Mouse (Mus musculus): ENCODE measurements around the gene Larp6. TPM values are rescaled to one million over a fixed set of nuclear protein-coding genes. Genes with fewer than 3 reads are reported as not detected.
A peak's percentile ranks its signal among the peaks of the same experiment; 100 is the strongest.

Gene Larp6
- polyA plus RNA-seq, 1 experiment: not detected

DNA sequence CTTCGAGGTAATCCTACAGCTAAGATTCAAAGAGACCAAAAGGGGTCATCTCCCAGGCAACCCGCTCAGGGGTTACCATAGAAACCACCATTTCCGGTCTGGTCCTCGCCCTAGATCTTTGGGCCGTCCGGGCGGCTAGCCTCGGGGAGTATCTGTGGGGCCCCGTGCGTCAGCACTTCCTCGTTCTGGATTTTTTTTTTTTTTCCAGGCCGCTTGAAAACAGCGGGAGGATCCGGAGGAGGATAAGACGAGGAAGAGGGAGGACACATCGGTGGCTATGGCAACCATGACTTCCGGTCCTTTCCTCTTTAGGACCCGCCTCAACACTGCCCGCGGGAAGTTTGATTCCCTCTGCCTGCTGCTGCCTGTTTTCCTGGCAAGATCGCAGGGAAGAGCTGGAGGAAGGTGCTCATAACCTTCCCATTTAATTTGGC is 24.9 kb upstream of the Larp6 start, which contains the start of gene Lrrc49:
Lrrc49 (minus strand) TSS at position 268 of the 434 bp plus-strand sequence.
- H3K36me3 ChIP-seq (ENCODE audit: control insufficient read depth, insufficient read depth, low read length, poor library complexity, severe bottlenecking): no peaks in the 10 kb centered on the region
- H3K4me3 ChIP-seq (ENCODE audit: low read depth, low read length): peak within 1 kb of the TSS; percentile 84
- no peaks in the 10 kb centered on the region for H3K4me1 ChIP-seq (ENCODE audit: control insufficient read depth, insufficient read depth, low read length)
- no peak within 1 kb of the TSS; the same call in 1 of the 2 replicates for H3K27ac ChIP-seq (ENCODE audit: insufficient read depth, low read length)
- peak within 1 kb of the TSS; percentile 59 for H3K9ac ChIP-seq (ENCODE audit: low read depth, poor library complexity, severe bottlenecking)
- TF ChIP-seq POLR2A (IDR thresholded peaks at IDR 0.05; ENCODE audit: insufficient read depth, low read length): no peak
- no peak for TF ChIP-seq EP300 (IDR thresholded peaks at IDR 0.05; ENCODE audit: insufficient read depth, low read depth, low read length)
- TF ChIP-seq CTCF (IDR thresholded peaks at IDR 0.05; ENCODE audit: low read depth, low read length): no peak
- no peaks in the 10 kb centered on the region for H3K9me3 ChIP-seq (replicated peaks; ENCODE audit: control insufficient read depth, insufficient read depth, low read length, poor library complexity, severe bottlenecking)
- H3K27me3 ChIP-seq (ENCODE audit: control insufficient read depth, insufficient read depth, low read length, poor library complexity, severe bottlenecking): no peaks in the 10 kb centered on the region

DNA sequence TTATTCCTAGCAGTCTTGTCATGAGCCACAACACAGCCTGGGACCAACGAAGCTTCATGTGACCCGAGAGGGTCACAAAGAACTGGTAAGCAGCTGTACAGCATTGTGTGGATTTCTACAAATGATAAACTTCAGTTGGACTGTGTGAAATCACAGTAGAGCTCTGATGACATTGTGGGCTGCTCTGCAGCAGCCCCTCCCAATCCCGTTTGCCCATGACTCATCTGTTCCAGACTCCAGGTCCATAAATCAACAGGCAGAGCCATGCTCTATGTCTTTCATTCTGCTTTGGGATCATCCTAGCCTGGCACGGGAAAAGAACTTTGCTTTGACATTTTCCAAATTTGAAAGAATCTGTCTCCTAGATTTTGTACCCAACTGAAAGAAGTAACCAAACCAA is 20.2 kb upstream of the Larp6 start:
- Histone ChIP-seq H3K36me3 (ENCODE audit: control insufficient read depth, insufficient read depth, low read length, poor library complexity, severe bottlenecking) (no peaks in the 10 kb centered on the region), H3K9me3 (replicated peaks; ENCODE audit: control insufficient read depth, insufficient read depth, low read length, poor library complexity, severe bottlenecking) (no peaks in the 10 kb centered on the region), H3K4me1 (ENCODE audit: control insufficient read depth, insufficient read depth, low read length) (no peaks in the 10 kb centered on the region), H3K27me3 (ENCODE audit: control insufficient read depth, insufficient read depth, low read length, poor library complexity, severe bottlenecking) (no peaks in the 10 kb centered on the region), H3K4me3 (ENCODE audit: low read depth, low read length) (no peak overlapping the region), H3K9ac (ENCODE audit: low read depth, poor library complexity, severe bottlenecking) (no peak overlapping the region), H3K27ac (ENCODE audit: insufficient read depth, low read length) (no peak overlapping the region)
- TF ChIP-seq EP300 (IDR thresholded peaks at IDR 0.05; ENCODE audit: insufficient read depth, low read depth, low read length) (no peak), CTCF (IDR thresholded peaks at IDR 0.05; ENCODE audit: low read depth, low read length) (no peak), POLR2A (IDR thresholded peaks at IDR 0.05; ENCODE audit: insufficient read depth, low read length) (no peak)

DNA sequence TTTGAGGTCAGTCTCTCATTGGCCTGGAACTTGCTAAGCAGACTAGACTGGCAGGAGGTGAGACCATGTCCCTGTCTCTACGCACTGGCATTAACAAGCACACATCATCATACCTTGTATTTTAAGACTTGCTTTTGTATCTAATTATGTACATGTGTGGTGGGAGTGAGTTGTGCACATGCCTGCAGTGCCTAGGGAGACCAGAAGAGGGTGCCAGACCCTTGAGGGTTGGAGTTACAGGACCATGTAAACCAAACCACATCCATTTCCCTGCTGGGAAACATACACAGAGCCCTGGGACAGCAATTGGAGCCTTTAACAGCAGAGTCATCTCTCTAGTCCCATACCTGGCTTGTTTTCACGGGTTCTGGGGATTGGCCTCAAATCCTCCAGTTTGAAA is 18.8 kb upstream of the Larp6 start:
- no peak for TF ChIP-seq POLR2A (IDR thresholded peaks at IDR 0.05; ENCODE audit: insufficient read depth, low read length)
- TF ChIP-seq CTCF (IDR thresholded peaks at IDR 0.05; ENCODE audit: low read depth, low read length): peak; percentile 83
- H3K9ac ChIP-seq (ENCODE audit: low read depth, poor library complexity, severe bottlenecking): no peak overlapping the region
- no peaks in the 10 kb centered on the region for H3K27me3 ChIP-seq (ENCODE audit: control insufficient read depth, insufficient read depth, low read length, poor library complexity, severe bottlenecking)
- H3K4me3 ChIP-seq (ENCODE audit: low read depth, low read length): no peak overlapping the region
- no peak overlapping the region for H3K27ac ChIP-seq (ENCODE audit: insufficient read depth, low read length)
- H3K9me3 ChIP-seq (replicated peaks; ENCODE audit: control insufficient read depth, insufficient read depth, low read length, poor library complexity, severe bottlenecking): no peaks in the 10 kb centered on the region
- H3K36me3 ChIP-seq (ENCODE audit: control insufficient read depth, insufficient read depth, low read length, poor library complexity, severe bottlenecking): no peaks in the 10 kb centered on the region
- no peaks in the 10 kb centered on the region for H3K4me1 ChIP-seq (ENCODE audit: control insufficient read depth, insufficient read depth, low read length)

DNA sequence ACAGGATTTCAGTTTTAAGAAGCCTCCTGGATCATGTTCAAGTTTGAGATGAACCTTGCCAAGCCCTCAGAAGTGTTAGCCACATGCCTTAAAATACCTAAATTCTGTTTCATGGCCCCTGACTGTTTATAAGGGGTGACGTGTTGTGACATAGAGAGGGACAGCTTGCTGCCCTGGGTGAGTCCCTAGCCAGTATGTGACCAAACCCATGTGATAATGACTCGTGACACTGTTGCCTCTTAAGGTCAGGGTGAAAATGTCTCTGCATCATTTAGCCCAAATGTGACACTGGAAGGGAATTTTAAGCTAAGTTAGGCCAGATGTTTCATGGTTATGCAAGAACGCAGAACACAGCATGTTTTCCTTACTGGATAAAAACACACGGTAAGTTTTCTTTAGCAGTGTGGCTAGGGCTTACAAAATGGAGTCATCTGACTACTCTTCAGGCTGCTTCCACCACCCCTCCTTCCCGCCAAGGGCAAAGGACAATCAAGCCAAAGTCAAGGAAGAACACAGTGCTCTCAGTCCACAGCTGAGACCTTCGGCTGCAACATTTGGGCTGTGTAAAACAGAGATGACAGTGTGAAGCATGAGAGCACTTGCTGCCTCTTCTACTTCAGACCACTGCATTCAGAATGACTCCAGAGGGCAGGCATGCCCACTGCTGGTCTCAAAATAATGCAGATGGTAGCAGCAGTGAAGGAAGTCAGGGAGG is 16.4 kb upstream of the Larp6 start:
- H3K4me3 ChIP-seq (ENCODE audit: low read depth, low read length): no peak overlapping the region
- no peaks in the 10 kb centered on the region for H3K36me3 ChIP-seq (ENCODE audit: control insufficient read depth, insufficient read depth, low read length, poor library complexity, severe bottlenecking)
- no peaks in the 10 kb centered on the region for H3K9me3 ChIP-seq (replicated peaks; ENCODE audit: control insufficient read depth, insufficient read depth, low read length, poor library complexity, severe bottlenecking)
- no peak for TF ChIP-seq EP300 (IDR thresholded peaks at IDR 0.05; ENCODE audit: insufficient read depth, low read depth, low read length)
- TF ChIP-seq POLR2A (IDR thresholded peaks at IDR 0.05; ENCODE audit: insufficient read depth, low read length): no peak
- TF ChIP-seq CTCF (IDR thresholded peaks at IDR 0.05; ENCODE audit: low read depth, low read length): no peak
- no peaks in the 10 kb centered on the region for H3K4me1 ChIP-seq (ENCODE audit: control insufficient read depth, insufficient read depth, low read length)
- H3K27me3 ChIP-seq (ENCODE audit: control insufficient read depth, insufficient read depth, low read length, poor library complexity, severe bottlenecking): no peaks in the 10 kb centered on the region
- no peak overlapping the region for H3K27ac ChIP-seq (ENCODE audit: insufficient read depth, low read length)
- H3K9ac ChIP-seq (ENCODE audit: low read depth, poor library complexity, severe bottlenecking): no peak overlapping the region

DNA sequence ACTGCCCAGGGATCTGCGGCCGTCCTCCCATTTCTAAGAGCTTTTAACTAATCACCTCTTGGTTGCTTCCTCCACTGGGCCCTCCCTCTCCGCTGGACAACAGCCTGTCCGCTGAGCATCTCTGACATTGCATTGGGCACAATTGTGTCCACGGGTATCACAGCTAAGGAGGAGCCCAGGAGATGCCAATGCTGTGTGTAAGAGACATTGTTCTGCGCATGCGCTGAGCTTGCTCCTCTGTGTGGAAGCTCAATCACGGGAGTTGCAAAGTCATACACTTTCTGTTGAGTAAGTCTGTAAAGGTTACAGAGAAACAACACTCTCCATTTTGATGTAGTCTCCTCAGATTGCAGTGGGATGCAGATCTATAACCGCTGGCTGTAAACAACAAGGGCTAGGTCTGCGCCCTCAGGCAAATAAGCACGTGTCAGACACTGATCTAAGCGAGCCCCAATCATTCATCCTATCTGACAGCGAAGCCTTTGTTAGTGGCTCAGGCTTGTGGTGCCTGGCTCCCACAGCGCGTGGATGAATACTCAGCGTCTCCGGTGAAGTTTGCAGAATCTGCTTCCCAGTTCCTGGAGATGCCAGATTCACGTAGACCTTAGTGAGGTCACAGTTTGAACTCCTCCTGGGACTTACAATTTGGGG is 13.1 kb upstream of the Larp6 start:
- Histone ChIP-seq H3K27ac (ENCODE audit: insufficient read depth, low read length) (no peak overlapping the region), H3K36me3 (ENCODE audit: control insufficient read depth, insufficient read depth, low read length, poor library complexity, severe bottlenecking) (no peaks in the 10 kb centered on the region), H3K9ac (ENCODE audit: low read depth, poor library complexity, severe bottlenecking) (no peak overlapping the region), H3K9me3 (replicated peaks; ENCODE audit: control insufficient read depth, insufficient read depth, low read length, poor library complexity, severe bottlenecking) (no peaks in the 10 kb centered on the region), H3K27me3 (ENCODE audit: control insufficient read depth, insufficient read depth, low read length, poor library complexity, severe bottlenecking) (no peaks in the 10 kb centered on the region), H3K4me1 (ENCODE audit: control insufficient read depth, insufficient read depth, low read length) (no peaks in the 10 kb centered on the region), H3K4me3 (ENCODE audit: low read depth, low read length) (no peak overlapping the region)
- TF ChIP-seq POLR2A (IDR thresholded peaks at IDR 0.05; ENCODE audit: insufficient read depth, low read length): no peak
- no peak for TF ChIP-seq CTCF (IDR thresholded peaks at IDR 0.05; ENCODE audit: low read depth, low read length)
- TF ChIP-seq EP300 (IDR thresholded peaks at IDR 0.05; ENCODE audit: insufficient read depth, low read depth, low read length): no peak

DNA sequence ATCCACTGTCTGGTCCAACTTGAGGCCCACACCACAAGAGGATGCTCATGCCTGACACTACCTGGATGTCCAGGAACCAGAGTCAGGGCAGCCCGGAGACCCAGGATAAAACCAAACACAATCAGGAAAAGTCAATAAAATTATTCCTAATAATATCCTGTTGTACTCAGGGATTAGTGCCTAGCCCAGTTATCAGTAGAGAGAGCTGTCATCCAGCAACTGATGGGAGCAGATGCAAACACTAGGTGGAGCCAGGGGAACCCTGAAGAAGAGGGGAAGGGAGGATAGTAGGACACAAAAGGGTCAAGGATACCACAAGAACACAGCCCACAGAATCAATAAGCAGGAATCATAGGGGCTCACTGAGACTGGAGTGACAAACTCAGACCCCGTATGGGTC is 5.2 kb upstream of the Larp6 start:
- TF ChIP-seq EP300 (IDR thresholded peaks at IDR 0.05; ENCODE audit: insufficient read depth, low read depth, low read length) (no peak), CTCF (IDR thresholded peaks at IDR 0.05; ENCODE audit: low read depth, low read length) (no peak), POLR2A (IDR thresholded peaks at IDR 0.05; ENCODE audit: insufficient read depth, low read length) (no peak)
- Histone ChIP-seq H3K36me3 (ENCODE audit: control insufficient read depth, insufficient read depth, low read length, poor library complexity, severe bottlenecking) (no peaks in the 10 kb centered on the region), H3K4me3 (ENCODE audit: low read depth, low read length) (no peak overlapping the region), H3K27ac (ENCODE audit: insufficient read depth, low read length) (no peak overlapping the region), H3K4me1 (ENCODE audit: control insufficient read depth, insufficient read depth, low read length) (no peaks in the 10 kb centered on the region), H3K27me3 (ENCODE audit: control insufficient read depth, insufficient read depth, low read length, poor library complexity, severe bottlenecking) (no peaks in the 10 kb centered on the region), H3K9ac (ENCODE audit: low read depth, poor library complexity, severe bottlenecking) (no peak overlapping the region), H3K9me3 (replicated peaks; ENCODE audit: control insufficient read depth, insufficient read depth, low read length, poor library complexity, severe bottlenecking) (no peaks in the 10 kb centered on the region)
